Mouse (Mus musculus) embryonic fibroblast, embryonic 13.5 days (primary cell): ENCODE data around the gene Hist1h2bm. TPM values are rescaled to one million over a fixed set of nuclear protein-coding genes. Genes with fewer than 3 reads are reported as not detected.
"Not testable (repeated sequence)": the region's sequence is repeated elsewhere in the genome, so short reads cannot be mapped to it uniquely, and the experiment has no call there.

Source experiments
- H3K27ac ChIP-seq: 2 replicates; pipeline ENCODE4 v1.5.1; 2012; ENCODE audit warnings: low read length, control low read depth, inconsistent platforms; ENCODE audit not compliant: insufficient read depth
- H3K4me1 ChIP-seq: 2 replicates; pipeline ENCODE4 v1.6.1; 2011; ENCODE audit warnings: low read length; ENCODE audit not compliant: control insufficient read depth, insufficient read depth
- H3K4me3 ChIP-seq: 2 replicates; pipeline ENCODE4 v1.5.1; 2011; ENCODE audit warnings: mild to moderate bottlenecking, control low read depth, low read length; ENCODE audit not compliant: insufficient read depth
- CTCF ChIP-seq: IDR thresholded peaks from 2 replicates; pipeline ENCODE4 v1.5.1; 2011; ENCODE audit warnings: mild to moderate bottlenecking, control low read depth, low read length, moderate library complexity, borderline replicate concordance; ENCODE audit not compliant: insufficient read depth
- POLR2A ChIP-seq: IDR thresholded peaks from 2 replicates; pipeline ENCODE4 v1.6.1; 2011; ENCODE audit warnings: low read depth, mild to moderate bottlenecking, control low read depth, low read length, moderate library complexity
- polyA plus RNA-seq: library from polyadenylated mRNA; stranded (reverse); fragments of >200 nt; gene quantifications from 2 replicates; pipeline ENCODE4 v1.2.4, GENCODE M21; 2011; ENCODE audit warnings: low read depth; ENCODE audit not compliant: missing spikeins, insufficient read length

Hist1h2bm gene
- polyA plus RNA-seq, 1 experiment: 9.1 TPM

- H3K4me3 ChIP-seq: peak within 1 kb of the TSS; percentile 52
- TF ChIP-seq POLR2A: peak; percentile 83
Measured at GRCm38 (mm10) chr13:21715864-21716539, 5.8 kb upstream of the Hist1h2bm start, which contains the start of the genes Hist1h2bl and Hist1h2ai. Hist1h2bl (minus strand) TSS chr13:21716143. Hist1h2ai (plus strand) TSS chr13:21716422.

GRCm38 (mm10) chr13:21716540-21717391, 5.1 kb upstream of the Hist1h2bm start:
- peak overlapping the region; percentile 37 for H3K4me3 ChIP-seq
- H3K4me1 ChIP-seq: peaks cover 13% of the 10 kb centered on the region; the same call in 1 of the 2 replicates
- TF ChIP-seq POLR2A: peak; percentile 81
- peak overlapping the region; percentile 54 for H3K27ac ChIP-seq

More at GRCm38 (mm10) chr13:21715864-21716539, 5.8 kb upstream of the Hist1h2bm start, which contains the start of the genes Hist1h2bl and Hist1h2ai:
- Histone ChIP-seq H3K27ac (peak within 1 kb of the TSS; percentile 82), H3K4me1 (peaks cover 13% of the 10 kb centered on the region; the same call in 1 of the 2 replicates)

- TF ChIP-seq POLR2A: peak; percentile 87
- H3K4me1 ChIP-seq: peaks cover 13% of the 10 kb centered on the region; the same call in 1 of the 2 replicates
- peak within 1 kb of the TSS; percentile 55 for H3K4me3 ChIP-seq
- H3K27ac ChIP-seq: peak within 1 kb of the TSS; percentile 80
Measured at GRCm38 (mm10) chr13:21717397-21718357, 4.2 kb upstream of the Hist1h2bm start, which contains the start of gene Hist1h3h. Hist1h3h (plus strand) TSS chr13:21717659.

GRCm38 (mm10) chr13:21718381-21719080, 3.3 kb upstream of the Hist1h2bm start:
- peak overlapping the region; percentile 54 for H3K27ac ChIP-seq
- H3K4me1 ChIP-seq: peaks cover 13% of the 10 kb centered on the region; the same call in 1 of the 2 replicates
- TF ChIP-seq POLR2A (peak; percentile 89), CTCF (no peak)
- peak overlapping the region; percentile 50 for H3K4me3 ChIP-seq

GRCm38 (mm10) chr13:21721107-21721756, 612 bp upstream of the Hist1h2bm start:
- H3K4me1 ChIP-seq: not testable (repeated sequence)
- H3K4me3 ChIP-seq: peak overlapping the region; percentile 33
- peak overlapping the region; percentile 53 for H3K27ac ChIP-seq

GRCm38 (mm10) chr13:21722373-21722925, 605 bp downstream of the Hist1h2bm start:
- H3K4me3 ChIP-seq: no peak overlapping the region
- H3K4me1 ChIP-seq: peaks cover 7% of the 10 kb centered on the region; the same call in 1 of the 2 replicates
- TF ChIP-seq CTCF (no peak), POLR2A (peak; percentile 54; the same call in 1 of the 2 replicates)
- H3K27ac ChIP-seq: peak overlapping the region; percentile 56

- Histone ChIP-seq H3K27ac (no peak overlapping the region), H3K4me1 (peaks cover 7% of the 10 kb centered on the region; the same call in 1 of the 2 replicates), H3K4me3 (no peak overlapping the region)
- no peak for TF ChIP-seq POLR2A
- TF ChIP-seq CTCF: no peak
Measured at GRCm38 (mm10) chr13:21722993-21723836, 1.4 kb downstream of the Hist1h2bm start.
